Mouse (Mus musculus) urinary bladder, postnatal 14 days (tissue): ENCODE results near the gene Mras.

ENCODE experiments used
- DNase-seq: peaks from one replicate; pipeline ENCODE4 v3.0.0; 2021; ENCODE audit warnings: low spot score

Mras gene

GRCm38 (mm10) chr9:99411785-99412184 is 25.4 kb downstream of the Mras start:
- no peak for DNase-seq

GRCm38 (mm10) chr9:99411093-99411492 is 26.1 kb downstream of the Mras start:
- no peak for DNase-seq

GRCm38 (mm10) chr9:99409280-99409679 is 27.9 kb downstream of the Mras start:
- DNase-seq = no peak

- DNase-seq = no peak
Observed at GRCm38 (mm10) chr9:99401288-99401974, 35.8 kb downstream of the Mras start.

GRCm38 (mm10) chr9:99400781-99401180 is 36.4 kb downstream of the Mras start:
- peak; percentile 42 for DNase-seq

- DNase-seq = no peak
Observed at GRCm38 (mm10) chr9:99397056-99397815, 39.9 kb downstream of the Mras start.

- DNase-seq = no peak
Observed at GRCm38 (mm10) chr9:99394366-99394765, 42.8 kb downstream of the Mras start.

GRCm38 (mm10) chr9:99393146-99393545 is 44.0 kb downstream of the Mras start:
- no peak for DNase-seq

GRCm38 (mm10) chr9:99391557-99391956 is 45.6 kb downstream of the Mras start:
- no peak for DNase-seq

GRCm38 (mm10) chr9:99390716-99391115 is 46.5 kb downstream of the Mras start:
- no peak for DNase-seq

- no peak for DNase-seq
Observed at GRCm38 (mm10) chr9:99390201-99390600, 47.0 kb downstream of the Mras start.

- no peak for DNase-seq
Observed at GRCm38 (mm10) chr9:99389506-99389905, 47.7 kb downstream of the Mras start.

- DNase-seq = peak; percentile 37
Observed at GRCm38 (mm10) chr9:99388856-99389255, 48.3 kb downstream of the Mras start.

GRCm38 (mm10) chr9:99388078-99388477 is 49.1 kb downstream of the Mras start:
- DNase-seq = no peak

GRCm38 (mm10) chr9:99382556-99382955 is 54.6 kb downstream of the Mras start:
- no peak for DNase-seq

- no peak for DNase-seq
Observed at GRCm38 (mm10) chr9:99379194-99379593, 58.0 kb downstream of the Mras start.

- DNase-seq = peak; percentile 64
Observed at GRCm38 (mm10) chr9:99376591-99377418, 60.4 kb downstream of the Mras start.

- no peak for DNase-seq
Observed at GRCm38 (mm10) chr9:99368431-99368830, 68.8 kb downstream of the Mras start.

GRCm38 (mm10) chr9:99365906-99366305 is 71.3 kb downstream of the Mras start:
- no peak for DNase-seq

- DNase-seq = no peak
Observed at GRCm38 (mm10) chr9:99363076-99363475, 74.1 kb downstream of the Mras start.

GRCm38 (mm10) chr9:99361946-99362345 is 75.2 kb downstream of the Mras start:
- DNase-seq = no peak

GRCm38 (mm10) chr9:99359012-99359411 is 78.2 kb downstream of the Mras start:
- no peak for DNase-seq
